Mouse (Mus musculus): Measurements from ENCODE around the gene Plcl1.

The Plcl1 gene

DNA sequence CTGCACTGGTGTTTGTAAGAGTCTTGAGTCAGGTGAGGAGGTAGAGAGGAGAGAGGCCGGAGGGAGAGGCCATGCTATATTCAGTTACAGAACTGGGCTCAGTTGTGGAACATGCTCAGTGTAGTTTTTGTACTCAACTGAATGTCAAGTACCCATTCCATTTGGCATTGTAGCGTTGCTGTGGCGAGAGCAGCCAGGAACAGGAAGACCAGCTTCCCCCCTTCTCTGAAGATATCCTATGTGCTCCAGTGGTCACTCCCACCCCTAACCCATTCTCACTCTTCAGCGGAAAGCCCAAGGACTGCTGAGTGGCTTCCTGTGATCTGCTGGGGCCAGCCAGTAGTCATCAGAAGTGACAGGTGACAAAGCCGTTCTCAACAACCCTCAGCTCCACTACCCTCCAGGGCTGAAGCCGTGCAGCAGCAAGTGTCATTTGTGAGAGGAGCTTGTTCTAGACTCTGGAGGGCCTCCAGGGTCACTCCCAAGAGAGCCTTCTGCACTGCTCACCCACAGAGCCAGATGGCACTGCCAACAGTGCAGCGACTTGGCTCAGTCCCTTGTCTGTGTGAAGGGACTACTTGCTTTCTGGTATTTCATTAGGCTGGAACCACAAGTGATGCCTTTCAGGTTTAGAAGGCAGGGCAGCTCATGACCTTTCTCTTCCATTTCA, 213.0 kb downstream of the Plcl1 start:
- DNase-seq, result peak in 1 of 2 experiments; percentile 8

DNA sequence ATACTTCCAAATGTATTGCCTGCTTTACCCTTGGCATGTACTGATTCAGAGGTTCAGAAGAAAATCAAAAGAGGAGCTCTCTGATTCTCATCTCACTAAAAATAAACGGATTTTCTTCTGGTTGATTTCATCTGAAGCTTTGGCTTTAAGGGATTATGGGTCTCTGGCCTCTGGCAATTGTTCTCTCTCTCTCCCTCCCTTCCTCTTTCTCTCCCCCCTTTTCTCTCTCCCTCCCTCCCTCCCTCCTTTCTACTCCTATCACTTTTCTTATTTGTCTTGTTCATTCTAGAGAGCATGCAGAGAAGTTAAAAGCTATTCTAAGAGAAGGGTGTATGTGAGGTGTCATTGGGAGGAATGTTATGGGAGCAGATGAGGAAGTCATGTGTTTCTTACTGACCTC, 225.8 kb downstream of the Plcl1 start:
- no peak for DNase-seq

DNA sequence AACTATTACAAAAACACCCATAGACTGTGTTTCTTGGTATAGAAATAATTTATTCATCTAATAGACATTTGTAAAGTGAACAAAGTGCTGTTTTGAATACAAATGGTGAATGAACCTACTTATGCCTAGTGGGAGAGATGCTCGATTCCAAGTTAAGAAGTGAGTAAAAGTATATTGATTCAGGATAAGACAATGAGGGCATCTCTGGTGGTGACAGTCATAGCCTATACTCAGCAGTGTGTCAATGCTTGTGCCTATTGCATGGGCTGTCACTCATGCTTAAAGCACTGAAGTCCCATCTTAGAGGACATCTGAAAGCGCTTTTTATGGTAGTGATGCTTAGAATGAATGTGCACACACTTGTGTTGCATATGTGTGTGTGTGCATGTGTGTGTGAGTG, 226.3 kb downstream of the Plcl1 start:
- DNase-seq, result no peak

DNA sequence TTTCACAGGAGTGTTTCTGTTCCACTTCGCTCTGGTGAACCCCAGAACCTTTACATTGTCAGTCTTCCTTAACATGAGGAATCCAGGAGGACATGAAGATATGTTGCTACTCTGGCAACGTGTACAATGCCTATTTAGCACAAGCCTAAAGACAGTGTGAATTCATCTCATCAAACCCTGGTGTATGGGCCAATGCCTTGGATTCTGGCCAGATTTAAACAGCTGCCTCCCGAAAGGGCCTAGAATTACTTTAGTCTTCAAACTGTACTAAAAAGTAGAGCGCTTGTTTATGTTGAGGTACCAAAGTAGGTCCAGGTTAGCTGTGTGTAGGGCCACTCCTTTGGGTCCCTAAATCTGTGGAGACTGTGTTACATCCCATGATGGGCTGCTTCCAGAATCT, 227.6 kb downstream of the Plcl1 start:
- DNase-seq, result no peak

DNA sequence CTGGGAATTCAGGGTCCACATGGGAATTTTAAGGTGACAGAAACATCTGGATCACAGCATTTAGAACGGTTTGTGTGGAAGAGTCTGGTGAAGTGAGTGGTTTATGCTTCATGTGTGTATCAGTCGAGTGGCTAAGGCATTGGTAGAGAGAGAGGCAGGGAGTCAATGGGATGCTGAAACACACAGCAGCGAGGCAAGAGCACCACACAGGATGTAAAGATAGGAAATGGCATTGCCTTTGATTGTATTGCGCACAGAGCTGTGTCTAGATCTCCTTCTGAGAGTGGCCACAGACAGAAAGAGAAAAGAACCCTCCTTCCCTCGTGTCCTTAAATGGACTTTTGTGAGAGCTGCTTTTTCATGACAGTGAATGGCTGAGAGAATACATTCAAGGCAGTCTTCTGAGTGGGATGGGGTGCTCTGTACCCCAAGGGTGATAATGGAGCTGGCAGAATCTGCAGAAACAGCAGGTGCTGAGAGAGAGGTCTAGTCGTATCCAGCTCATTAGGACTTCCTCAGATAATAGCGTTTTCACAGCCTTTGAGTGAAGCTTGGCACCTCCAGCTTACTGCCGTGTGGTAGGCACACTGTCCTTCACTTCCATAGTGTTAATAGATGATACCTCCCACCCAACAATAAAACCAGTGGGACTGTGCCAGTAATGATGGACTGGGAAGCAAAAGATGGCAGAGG, 253.9 kb downstream of the Plcl1 start:
- DNase-seq, result no peak

DNA sequence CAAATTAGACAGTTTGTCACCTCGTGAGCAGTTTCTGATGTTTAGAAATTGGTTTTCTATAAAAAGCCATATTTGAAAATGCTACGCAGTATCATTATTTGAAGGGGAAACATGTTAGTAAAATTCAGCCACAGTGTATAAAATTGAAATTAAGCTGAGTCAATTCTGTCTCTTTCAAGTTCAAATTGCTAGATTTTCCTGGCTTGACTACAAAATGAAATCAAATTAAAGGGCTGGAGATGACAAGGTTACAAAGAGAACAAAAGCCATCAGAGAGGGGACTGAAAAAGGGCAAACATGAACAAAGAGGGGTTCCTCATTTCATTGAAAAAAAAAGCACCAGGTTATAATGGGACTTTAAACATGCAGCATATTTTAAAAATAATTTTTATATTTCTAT, 255.7 kb downstream of the Plcl1 start:
- DNase-seq, result no peak

DNA sequence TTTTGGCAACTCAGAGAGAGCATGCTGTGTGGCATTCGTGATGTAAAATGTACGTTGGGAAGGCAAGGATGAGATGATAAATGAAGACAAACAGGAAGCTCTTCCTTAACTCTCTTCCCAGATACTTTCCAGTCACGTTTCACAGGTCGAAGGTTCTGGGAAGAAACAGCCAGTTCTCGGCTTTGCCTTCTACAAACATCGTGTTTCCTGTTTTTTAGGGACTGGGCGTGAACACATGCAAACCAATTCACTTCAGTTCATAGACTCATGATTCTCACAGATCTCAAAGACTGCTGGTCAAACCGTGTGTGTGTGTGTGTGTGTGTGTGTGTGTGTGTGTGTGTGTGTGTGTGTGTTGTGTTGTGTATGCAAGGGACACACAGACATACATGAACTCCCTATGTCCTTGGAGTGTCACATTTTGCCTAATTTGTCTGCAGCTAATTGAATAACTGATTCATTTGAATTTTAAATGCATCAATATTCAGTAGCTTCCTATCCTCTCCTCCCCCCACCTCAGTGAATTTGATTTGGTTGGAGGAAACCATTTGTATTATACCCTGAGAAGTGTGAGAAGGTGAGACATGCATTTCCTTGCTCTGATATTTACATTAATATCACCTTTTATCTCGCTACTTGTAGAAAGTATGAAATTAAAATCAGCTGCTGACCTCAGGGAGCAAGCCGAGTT, 259.6 kb downstream of the Plcl1 start:
- DNase-seq, result no peak

DNA sequence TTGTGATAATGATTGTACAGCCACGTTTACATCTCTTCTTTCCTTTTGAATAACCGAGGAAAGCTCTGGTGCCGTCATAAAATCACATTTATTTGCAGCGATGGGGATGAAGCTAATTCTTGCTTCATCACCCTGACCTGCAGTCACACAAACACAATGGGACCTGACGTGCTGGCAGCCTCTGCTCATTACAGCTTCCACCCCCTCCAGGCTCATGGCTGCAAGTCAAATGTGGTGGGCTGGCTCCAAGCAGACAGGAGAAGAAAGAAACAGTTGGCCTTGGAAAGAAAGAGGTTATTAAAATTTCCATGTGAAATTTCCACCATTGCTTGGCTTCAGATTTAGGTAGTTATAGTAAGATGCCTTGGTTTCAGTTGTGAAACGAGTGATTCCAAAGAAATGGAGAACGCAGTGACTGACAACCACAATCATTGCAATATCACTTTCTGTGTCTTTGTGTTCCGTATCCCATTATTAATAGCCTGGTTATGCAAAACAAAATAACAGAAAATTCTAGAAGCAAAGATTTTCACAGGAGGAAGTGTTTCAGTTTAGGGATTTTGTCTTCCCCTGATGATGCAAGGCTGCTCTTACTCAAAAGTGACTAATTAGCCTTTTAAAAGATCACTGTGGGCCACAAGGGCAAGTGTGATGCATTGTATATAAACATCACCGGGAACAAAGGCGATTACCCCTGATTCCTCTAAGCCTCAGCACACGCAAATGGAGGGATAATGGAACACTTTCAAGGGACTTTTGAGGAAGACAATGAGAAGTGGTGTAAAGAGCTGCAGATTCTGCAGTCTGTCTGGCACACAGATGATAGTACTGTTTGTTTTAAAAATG, 260.3 kb downstream of the Plcl1 start:
- DNase-seq, result peak; percentile 52 to 57

DNA sequence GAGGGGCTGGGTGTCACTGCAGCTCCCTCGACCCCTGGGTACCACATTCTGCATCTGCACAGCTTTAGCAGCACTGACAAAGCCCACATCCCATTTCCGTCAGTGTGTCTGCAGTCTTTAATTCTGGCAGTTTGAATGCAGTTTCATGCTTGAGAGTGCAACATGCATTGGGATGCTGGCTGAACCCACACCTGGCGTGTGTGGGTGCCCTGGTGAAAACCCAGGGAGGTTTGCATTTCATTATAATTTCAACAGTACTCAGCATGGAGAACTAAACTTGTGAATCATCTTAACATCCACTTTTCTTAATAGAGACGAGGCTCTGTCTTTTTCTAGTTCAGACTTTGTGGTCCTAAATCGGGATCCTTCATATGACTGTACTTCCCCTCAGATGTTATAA, 261.1 kb downstream of the Plcl1 start:
- no peak for DNase-seq

DNA sequence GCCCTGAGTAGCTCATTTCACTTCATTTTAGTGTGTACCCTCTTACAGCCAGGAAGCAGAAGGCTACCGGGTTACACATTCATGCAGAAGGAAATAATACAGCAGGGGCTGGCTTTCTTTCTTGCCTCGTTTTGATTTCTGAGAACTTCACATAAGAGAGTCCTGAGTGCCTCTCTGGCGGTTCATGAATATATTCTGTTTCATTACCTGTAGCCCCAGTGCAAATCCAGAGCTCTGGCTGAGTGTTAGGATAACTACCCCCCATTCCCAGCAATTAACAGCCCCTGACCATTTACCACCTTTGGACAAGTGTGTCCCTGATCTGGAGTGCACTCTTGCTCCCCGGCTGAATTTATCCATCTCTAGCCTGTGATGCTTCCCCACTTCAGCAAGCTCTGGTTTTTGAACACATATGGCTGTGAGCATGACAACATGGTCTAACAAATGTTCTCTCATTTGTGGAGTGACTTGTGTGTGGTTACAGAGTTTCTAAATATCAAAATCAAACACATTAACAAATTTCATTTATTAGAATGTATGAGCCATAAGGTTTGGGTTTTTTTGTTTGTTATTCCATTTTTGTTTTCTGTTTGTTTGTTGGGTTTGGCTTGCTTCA, 263.0 kb downstream of the Plcl1 start:
- no peak for DNase-seq

DNA sequence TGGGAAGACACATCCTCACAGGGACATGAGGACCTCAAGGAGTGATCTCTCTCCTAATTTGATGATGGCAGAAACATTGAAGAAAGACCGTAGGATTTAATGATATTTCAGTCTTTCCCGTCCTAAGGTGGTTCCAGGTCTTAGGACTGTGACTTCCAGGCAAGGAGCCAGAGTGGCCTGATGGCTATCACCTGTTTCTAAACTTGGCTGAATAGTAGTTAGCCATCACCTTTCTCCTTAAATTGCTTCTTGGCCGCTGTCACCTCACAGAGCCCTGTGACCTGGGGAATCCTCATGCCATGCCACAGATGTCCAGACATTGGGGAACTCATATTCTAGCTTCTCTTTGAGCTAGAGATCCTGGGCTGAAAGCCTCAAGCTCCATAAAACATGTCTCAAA, 277.0 kb downstream of the Plcl1 start:
- DNase-seq, result no peak

DNA sequence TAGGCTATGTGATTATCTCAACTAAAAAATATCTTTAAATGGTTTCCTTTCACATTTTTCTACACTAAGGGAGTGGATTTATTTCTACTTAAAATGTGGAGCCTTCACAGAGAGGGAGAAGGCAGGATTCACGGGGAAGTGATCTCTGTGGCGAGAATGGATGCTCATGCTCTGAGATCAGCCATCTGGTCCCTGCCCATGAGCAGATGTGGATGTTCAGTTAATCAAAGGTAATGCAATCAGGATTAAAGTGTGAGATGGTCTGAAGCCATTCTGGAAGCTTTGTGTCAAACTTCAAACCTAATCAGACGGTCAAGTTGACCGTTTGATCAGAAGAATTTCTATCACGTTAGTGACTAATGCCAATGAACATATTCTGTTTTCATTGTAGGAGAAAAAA, 280.5 kb downstream of the Plcl1 start:
- DNase-seq, result no peak

DNA sequence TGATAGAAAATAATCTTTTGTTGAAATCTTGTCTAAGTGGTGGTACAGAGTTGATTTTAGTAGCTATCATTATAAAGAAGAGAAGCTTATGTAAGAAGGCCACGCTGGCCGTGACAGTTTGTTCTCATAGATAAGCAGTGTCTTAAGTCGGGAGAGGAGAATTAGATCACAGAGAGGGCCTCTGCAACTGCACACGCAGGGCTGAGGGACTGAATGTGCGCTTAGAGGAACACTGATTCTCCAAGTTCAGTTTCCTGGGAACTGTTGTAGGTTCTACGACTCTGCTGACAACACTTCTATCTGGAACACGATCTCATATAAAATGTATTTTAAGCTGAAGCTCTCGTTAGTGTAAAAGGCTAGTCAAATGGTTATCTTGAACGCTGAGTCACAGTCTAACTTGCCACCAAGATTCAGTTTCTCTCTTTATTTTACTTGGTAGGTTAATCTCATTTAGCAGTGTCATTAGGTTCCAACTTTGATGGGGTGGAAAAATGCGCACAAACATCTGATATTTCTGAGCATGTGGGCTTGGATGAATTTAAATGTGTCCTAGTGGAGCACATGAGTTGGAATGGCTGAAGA, 288.0 kb downstream of the Plcl1 start:
- no peak for DNase-seq

DNA sequence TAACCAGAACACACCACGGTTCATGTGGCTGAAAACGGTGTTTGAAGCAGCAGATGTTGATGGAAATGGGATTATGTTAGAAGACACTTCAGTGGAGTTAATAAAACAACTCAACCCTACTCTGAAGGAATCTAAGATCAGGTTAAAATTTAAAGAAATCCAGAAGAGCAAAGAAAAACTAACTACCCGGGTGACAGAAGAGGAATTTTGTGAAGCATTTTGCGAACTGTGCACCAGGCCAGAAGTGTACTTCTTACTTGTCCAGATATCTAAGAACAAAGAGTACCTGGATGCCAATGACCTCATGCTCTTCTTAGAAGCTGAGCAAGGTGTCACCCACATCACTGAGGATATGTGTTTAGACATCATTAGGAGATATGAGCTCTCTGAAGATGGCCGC, 290.5 kb downstream of the Plcl1 start:
- DNase-seq, result no peak

DNA sequence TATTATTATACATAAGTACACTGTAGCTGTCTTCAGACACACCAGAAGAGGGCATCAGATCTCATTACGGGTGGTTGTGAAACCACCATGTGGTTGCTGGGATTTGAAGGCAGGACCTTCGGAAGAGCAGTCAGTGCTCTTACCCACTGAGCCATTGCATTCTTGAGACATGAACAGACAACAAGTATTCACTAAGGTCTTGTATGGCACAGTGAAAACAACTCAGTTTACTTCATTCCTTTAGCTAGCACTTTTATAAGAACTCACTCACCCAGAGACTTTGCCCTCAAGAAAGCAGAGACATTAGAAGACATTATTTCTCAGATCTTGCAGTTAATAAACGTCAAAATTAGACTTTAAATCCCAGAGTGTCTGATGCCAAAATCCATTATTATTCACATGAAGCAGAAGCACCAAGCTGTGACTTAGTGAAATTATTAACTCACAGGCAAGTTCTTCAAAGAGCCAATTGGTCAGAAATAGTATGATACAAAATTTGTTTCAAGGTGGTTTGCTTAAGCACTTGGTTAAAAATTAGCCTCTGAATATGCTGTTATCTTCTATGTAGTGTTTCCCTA, 293.8 kb downstream of the Plcl1 start:
- no peak for DNase-seq

DNA sequence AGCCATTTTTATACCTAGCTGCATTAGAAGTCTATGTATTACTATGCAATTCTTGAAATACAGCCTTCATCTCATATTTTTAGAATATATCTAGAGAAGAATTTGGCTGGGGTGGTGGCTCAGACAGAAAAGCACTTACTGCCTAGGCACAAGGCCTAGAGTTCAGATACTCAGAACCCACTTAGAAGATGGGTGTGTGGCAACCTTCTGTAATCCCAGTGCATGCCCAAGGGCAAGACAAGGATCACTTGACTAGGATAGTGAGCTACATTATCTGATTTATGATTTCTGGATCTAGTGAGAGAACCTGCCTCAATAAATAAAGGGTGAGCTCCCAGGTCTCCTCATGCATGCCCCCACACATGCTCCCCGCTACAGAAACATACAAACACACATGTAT, 294.3 kb downstream of the Plcl1 start:
- DNase-seq, result no peak

DNA sequence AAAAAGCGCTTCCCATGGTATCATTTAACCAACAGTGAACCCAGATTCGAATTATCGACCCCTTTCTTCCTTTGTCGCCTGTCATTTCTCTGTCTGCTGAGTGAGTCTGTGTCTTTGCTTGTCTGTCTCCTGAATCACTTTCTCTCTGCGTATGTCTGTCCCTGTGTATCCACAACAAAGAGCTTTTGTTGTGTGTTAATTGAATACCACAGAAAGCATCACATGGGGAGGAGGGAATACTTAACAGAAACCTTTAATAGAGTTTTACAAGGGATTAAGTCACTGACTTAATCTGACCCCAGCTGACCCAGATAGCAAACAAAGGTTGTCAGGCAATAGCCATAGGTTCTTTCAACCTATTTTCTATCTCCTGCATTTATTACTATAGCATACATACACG, 295.0 kb downstream of the Plcl1 start:
- no peak for DNase-seq

DNA sequence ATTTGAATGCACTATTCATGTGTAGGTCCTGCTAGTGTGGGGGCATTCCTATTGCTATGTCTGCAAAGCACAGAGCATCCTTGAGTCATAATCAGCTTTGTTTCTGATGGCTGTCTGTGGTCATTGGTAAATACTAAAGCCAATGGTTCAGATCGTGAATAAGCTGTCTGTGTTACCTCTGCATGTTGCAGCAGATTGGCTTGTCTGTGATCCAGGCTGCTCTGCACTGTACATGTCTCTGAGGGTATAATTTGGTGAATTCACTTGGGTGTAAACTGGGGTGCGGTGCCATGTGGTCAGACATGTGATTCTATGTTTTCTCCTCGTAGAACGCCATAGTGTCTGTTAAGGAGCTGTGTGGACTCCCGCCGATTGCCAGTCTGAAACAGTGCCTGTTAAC, 295.9 kb downstream of the Plcl1 start:
- DNase-seq, result no peak

DNA sequence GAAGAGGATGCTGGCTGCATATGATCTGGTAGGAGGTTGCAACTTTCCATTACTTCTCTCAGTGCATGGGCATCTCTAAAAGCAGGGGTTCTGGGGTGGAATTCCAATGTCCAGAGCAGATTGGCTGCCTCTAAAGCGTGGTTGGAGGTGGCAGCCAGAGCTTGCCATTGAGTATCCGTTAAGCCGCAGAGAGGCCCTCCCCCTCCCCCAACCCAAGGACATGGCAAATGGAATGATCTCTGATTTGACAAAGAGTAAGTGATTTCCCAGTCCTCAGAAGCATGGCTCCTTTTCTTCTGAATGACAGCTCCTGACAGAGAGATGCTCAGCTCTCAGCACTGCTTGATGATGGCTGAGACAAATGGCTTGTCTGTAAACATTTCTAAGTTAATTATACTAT, 296.4 kb downstream of the Plcl1 start:
- no peak for DNase-seq

DNA sequence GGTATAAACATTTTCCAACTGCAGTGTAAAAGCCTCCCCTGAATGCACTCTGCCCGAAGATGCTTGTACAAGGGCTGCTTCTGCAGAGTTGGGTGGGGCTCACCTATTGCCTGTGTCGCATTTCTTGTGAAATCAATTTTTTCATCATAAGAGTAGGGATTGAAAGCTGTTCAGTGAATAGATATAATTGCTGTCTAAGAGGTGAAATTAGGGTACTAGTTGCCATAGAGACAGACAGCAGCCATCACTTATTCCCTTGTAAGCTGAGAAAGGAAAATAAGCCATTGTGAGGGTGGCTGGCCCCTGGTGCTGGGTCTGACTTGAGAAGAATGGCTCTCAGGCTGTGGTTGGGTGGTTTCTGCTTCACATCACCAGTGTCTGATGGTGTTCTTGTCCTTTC, 299.0 kb downstream of the Plcl1 start:
- no peak for DNase-seq

DNA sequence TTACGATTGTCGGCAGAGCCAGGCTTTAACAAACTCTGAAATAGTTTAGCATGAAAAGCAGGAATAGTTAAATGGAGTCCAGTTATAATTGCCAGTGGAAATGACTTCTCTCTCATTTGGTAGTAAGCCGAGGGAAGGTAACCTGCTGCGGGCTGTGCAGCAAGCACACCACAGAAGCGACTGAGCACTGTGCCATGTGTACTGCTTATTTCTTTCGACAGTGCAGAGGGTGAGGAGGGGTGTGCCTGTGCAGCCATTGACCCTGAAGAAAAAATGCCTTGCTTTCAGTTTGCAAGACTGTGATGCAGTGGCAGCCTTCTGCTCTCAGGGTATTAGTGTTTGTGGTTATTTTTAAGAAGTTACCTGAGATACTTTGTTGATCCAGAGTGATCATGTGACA, 299.5 kb downstream of the Plcl1 start:
- DNase-seq, result no peak

DNA sequence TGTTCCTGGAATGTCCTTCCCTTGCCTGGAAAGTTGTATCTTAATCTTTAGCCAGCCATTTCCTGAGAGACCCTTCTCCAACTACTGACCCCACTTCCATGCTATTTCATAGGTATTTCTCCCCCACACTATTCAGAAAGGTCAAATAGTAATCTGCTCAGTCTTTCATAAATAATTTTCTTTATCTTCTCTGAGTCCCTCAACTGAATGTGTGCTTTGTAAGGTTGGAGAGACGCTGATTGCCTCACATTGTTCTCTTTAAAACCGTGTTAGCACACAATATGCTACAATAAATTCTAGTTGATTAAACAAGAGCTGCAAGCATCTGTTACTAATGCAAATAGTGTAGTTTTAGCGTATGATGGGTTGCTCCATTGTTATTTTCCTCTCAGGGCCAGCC, 300.0 kb downstream of the Plcl1 start:
- DNase-seq, result no peak
